Mouse (Mus musculus): Measurements from ENCODE around the gene Odaph. TPM values are rescaled to one million over a fixed set of nuclear protein-coding genes. Genes with fewer than 3 reads are reported as not detected.

Odaph gene
- polyA plus RNA-seq, 1 experiment from 2014 or later, result not detected

DNA sequence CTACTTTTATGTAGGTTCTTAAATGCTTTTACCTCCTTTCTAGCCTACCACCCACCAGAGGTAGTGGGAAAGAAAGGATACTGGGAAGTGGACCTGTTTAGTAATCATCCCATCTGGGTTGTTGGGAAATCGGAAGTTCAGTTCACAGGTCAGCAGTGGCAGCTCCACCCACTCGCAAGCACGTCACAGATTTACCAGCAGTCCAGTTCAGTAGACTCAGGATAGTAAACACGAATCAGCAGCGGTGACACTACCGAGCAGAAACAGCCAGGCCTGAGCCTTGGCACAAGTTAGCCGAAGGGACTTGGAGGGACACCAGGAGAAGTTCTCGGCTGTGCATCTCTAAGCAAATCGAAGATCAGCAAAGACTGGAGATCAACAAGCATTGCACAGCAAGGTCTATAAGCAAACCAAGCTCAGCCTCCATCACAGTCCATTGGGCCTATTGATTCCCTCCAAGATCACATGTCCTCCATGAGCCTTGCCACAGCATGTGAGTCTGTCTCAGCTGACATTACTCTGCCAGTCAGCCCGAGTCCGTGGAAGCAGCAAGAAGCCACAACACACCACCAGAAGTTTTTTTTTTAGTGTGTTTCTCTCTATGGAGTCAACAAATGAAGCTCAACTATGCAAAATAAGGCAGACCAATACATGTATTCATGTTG lies 6.0 kb upstream of the Odaph start:
- 89% methylated on average over 11 of the region's 11 CpGs for WGBS
- Histone ChIP-seq H3K36me3 (ENCODE audit: control insufficient read depth, insufficient read depth, low read length) (no peaks in the 10 kb centered on the region), H3K4me2 (no peak overlapping the region), H3K4me3 (ENCODE audit: low read depth, low read length) (no peak overlapping the region), H3K27ac (ENCODE audit: low read depth, low read length) (no peak overlapping the region), H3K9me3 (ENCODE audit: control insufficient read depth, low read length) (no peaks in the 10 kb centered on the region), H3K27me3 (ENCODE audit: control insufficient read depth, insufficient read depth, low read length) (no peaks in the 10 kb centered on the region), H3K4me1 (ENCODE audit: control insufficient read depth, insufficient read depth, low read length) (no peaks in the 10 kb centered on the region), H3K9ac (ENCODE audit: low read length) (no peak overlapping the region)
- ATAC-seq (ENCODE audit: low FRiP score), result no peak
- DNase-seq (ENCODE audit: low spot score, missing footprints), result no peak

DNA sequence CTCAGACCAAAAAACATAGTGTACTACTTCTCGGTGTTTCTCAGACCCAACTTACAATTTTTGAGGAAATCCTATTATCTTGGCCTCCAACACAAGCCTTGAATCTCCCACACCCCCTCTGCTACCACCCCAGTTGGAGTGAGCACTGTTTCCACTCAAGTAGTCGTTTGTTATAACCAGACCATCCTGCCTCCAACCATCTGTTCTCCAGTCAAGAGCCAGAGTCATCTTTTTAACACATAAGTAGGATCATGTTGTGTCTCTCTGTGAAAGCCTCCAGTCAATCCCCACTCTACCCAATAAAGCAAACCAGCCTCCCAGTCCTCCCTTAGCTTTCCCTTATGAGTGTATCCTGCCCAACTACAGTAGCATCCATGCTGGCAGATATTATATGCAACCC lies 3.8 kb upstream of the Odaph start:
- WGBS, result 84% methylated on average over 2 of the region's 2 CpGs
- Histone ChIP-seq H3K4me3 (ENCODE audit: low read depth, low read length) (no peak overlapping the region), H3K4me2 (no peak overlapping the region), H3K9me3 (ENCODE audit: control insufficient read depth, low read length) (no peaks in the 10 kb centered on the region), H3K4me1 (ENCODE audit: control insufficient read depth, insufficient read depth, low read length) (no peaks in the 10 kb centered on the region), H3K9ac (ENCODE audit: low read length) (no peak overlapping the region), H3K27me3 (ENCODE audit: control insufficient read depth, insufficient read depth, low read length) (no peaks in the 10 kb centered on the region), H3K36me3 (ENCODE audit: control insufficient read depth, insufficient read depth, low read length) (no peaks in the 10 kb centered on the region), H3K27ac (ENCODE audit: low read depth, low read length) (no peak overlapping the region)
- DNase-seq (ENCODE audit: low spot score, missing footprints) (no peak), ATAC-seq (ENCODE audit: low FRiP score) (no peak)

DNA sequence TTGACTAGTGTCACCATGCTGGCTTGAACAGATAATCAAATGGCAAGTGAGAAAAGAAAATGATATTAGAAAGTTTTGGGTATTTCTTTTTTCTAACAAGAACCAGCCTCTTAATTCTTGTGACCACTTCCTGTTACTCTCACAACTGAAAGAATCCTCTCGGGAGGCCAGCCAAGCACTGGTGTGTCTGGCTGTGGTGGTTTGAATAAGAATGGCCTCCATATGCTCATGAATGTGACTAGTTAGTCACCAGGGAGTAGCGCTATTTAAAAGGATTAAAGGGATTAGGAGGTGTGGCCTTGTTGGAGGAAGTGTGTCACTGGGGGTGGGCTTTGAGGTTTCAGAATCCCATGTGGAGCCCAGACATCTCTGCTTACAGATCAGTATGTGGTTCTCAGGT lies 1.6 kb upstream of the Odaph start:
- H3K4me1 ChIP-seq (ENCODE audit: control insufficient read depth, insufficient read depth, low read length), result no peaks in the 10 kb centered on the region
- H3K27ac ChIP-seq (ENCODE audit: low read depth, low read length), result no peak overlapping the region
- ATAC-seq (ENCODE audit: low FRiP score) (peak; percentile 62), DNase-seq (ENCODE audit: low spot score, missing footprints) (no peak)
- H3K4me3 ChIP-seq (ENCODE audit: low read depth, low read length), result no peak overlapping the region
- no peak overlapping the region for H3K4me2 ChIP-seq
- 33% methylated on average over 2 of the region's 2 CpGs for WGBS
- H3K9ac ChIP-seq (ENCODE audit: low read length), result no peak overlapping the region
- no peaks in the 10 kb centered on the region for H3K27me3 ChIP-seq (ENCODE audit: control insufficient read depth, insufficient read depth, low read length)
- no peaks in the 10 kb centered on the region for H3K36me3 ChIP-seq (ENCODE audit: control insufficient read depth, insufficient read depth, low read length)
- no peaks in the 10 kb centered on the region for H3K9me3 ChIP-seq (ENCODE audit: control insufficient read depth, low read length)

DNA sequence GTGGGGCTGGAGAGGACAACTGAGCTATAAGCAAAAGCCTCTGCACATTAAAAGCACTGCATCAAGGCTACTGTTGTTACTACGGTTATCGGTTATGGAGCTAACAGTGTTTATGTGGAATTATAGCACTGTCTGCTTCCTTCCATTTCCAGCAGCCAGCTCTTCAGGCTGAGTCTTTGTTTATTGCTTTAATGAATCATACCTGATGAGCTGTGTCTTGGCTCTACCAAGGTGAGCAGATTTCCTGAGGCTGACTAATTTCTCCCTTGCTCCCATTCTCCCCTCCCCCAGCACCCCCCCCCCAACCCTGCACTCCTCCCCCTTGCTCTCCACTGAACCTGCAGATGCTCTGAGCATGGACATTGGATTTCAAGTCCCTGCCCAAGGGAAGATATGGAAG lies 524 bp downstream of the Odaph start:
- Histone ChIP-seq H3K9me3 (ENCODE audit: control insufficient read depth, low read length) (no peaks in the 10 kb centered on the region), H3K27me3 (ENCODE audit: control insufficient read depth, insufficient read depth, low read length) (no peaks in the 10 kb centered on the region), H3K4me1 (ENCODE audit: control insufficient read depth, insufficient read depth, low read length) (no peaks in the 10 kb centered on the region), H3K9ac (ENCODE audit: low read length) (no peak overlapping the region), H3K27ac (ENCODE audit: low read depth, low read length) (no peak overlapping the region), H3K4me2 (no peak overlapping the region), H3K36me3 (ENCODE audit: control insufficient read depth, insufficient read depth, low read length) (no peaks in the 10 kb centered on the region), H3K4me3 (ENCODE audit: low read depth, low read length) (no peak overlapping the region)
- WGBS, result 91% methylated on average over 2 of the region's 2 CpGs
- ATAC-seq (ENCODE audit: low FRiP score) (no peak), DNase-seq (ENCODE audit: low spot score, missing footprints) (no peak)

DNA sequence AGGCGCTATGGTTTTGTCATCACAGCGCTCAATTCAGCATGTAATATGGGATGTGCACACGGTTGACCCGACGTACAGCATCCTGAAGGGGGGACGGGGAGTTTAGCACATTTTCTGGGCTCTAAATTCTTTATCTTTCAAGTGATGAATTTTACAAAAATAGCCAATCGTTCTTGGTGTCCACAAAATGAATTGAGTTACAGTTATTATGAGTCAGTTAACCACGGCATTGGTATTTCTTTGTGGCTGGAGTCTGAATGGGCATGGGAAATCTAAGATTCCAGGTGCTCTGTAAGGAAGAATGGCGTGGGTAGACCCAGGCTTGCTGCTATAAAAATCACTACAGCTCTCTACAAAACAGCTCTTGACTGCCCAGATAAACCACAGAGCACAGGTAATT lies 2.0 kb downstream of the Odaph start:
- DNase-seq (ENCODE audit: low spot score, missing footprints) (no peak), ATAC-seq (ENCODE audit: low FRiP score) (no peak)
- Histone ChIP-seq H3K9ac (ENCODE audit: low read length) (no peak overlapping the region), H3K4me3 (ENCODE audit: low read depth, low read length) (no peak overlapping the region), H3K9me3 (ENCODE audit: control insufficient read depth, low read length) (no peaks in the 10 kb centered on the region), H3K4me1 (ENCODE audit: control insufficient read depth, insufficient read depth, low read length) (no peaks in the 10 kb centered on the region), H3K27me3 (ENCODE audit: control insufficient read depth, insufficient read depth, low read length) (no peaks in the 10 kb centered on the region), H3K36me3 (ENCODE audit: control insufficient read depth, insufficient read depth, low read length) (no peaks in the 10 kb centered on the region), H3K27ac (ENCODE audit: low read depth, low read length) (no peak overlapping the region), H3K4me2 (no peak overlapping the region)
- 82% methylated on average over 9 of the region's 9 CpGs for WGBS

DNA sequence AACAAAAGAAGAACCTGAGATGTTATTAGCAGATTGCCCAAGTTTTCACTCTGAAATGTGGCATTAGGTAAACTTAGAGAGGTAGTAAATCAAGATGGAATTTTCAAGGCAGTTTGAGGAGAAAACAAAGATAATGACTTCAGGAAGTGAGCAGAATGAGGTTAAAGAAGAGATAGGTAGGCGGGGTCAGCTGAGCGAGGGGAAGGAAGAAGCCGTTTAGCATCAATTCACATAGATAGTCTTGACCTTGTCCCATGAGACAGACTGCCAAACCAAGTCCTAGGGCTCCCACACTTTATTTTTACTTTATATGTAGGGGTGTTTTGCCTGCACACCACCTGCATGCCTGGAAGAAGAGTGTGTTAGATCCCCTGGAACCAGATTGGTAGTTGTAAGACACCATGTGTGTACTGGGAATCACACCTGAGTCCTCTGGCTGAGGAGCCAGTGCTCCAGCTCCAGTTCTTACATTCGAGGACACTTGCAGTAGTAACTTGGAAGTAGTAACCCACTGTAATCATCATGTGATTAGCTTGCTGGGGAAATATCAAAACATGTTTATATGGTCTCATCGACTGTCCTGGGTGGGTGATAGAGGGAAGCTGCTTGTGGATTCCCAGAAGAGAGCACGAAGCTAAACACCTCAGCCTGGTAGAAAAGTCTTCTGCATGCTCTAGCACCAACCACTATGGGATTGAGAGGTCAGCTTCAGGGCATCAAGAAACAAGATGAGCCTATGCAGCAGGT lies 4.1 kb downstream of the Odaph start:
- no peaks in the 10 kb centered on the region for H3K36me3 ChIP-seq (ENCODE audit: control insufficient read depth, insufficient read depth, low read length)
- H3K9me3 ChIP-seq (ENCODE audit: control insufficient read depth, low read length), result no peaks in the 10 kb centered on the region
- no peak overlapping the region for H3K9ac ChIP-seq (ENCODE audit: low read length)
- no peak overlapping the region for H3K4me3 ChIP-seq (ENCODE audit: low read depth, low read length)
- no peaks in the 10 kb centered on the region for H3K27me3 ChIP-seq (ENCODE audit: control insufficient read depth, insufficient read depth, low read length)
- 86% methylated on average over 6 of the region's 6 CpGs for WGBS
- no peak overlapping the region for H3K27ac ChIP-seq (ENCODE audit: low read depth, low read length)
- ATAC-seq (ENCODE audit: low FRiP score) (no peak), DNase-seq (ENCODE audit: low spot score, missing footprints) (no peak)
- no peaks in the 10 kb centered on the region for H3K4me1 ChIP-seq (ENCODE audit: control insufficient read depth, insufficient read depth, low read length)
- no peak overlapping the region for H3K4me2 ChIP-seq

DNA sequence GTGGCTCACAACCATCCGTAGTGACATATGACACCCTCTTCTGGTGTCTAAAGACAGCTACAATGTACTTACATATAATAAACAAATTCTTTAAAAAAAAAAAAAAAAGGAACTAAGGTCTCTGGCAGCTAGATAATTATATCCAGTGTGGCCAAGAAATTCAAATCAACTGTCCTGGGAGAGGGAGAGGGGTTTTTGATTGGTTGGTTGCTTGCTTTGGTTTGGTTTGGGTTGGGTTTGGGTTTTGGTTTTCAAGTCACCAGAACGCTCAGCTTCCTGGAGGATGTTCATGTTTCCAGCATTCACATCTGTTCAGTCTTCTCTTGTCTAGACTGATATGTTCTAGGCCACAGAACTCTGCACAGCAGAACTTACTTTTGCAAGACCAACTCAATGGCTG lies 5.8 kb downstream of the Odaph start:
- Histone ChIP-seq H3K4me1 (ENCODE audit: control insufficient read depth, insufficient read depth, low read length) (no peaks in the 10 kb centered on the region), H3K27ac (ENCODE audit: low read depth, low read length) (no peak overlapping the region), H3K4me2 (no peak overlapping the region), H3K36me3 (ENCODE audit: control insufficient read depth, insufficient read depth, low read length) (no peaks in the 10 kb centered on the region), H3K9ac (ENCODE audit: low read length) (no peak overlapping the region), H3K9me3 (ENCODE audit: control insufficient read depth, low read length) (no peaks in the 10 kb centered on the region), H3K27me3 (ENCODE audit: control insufficient read depth, insufficient read depth, low read length) (no peaks in the 10 kb centered on the region), H3K4me3 (ENCODE audit: low read depth, low read length) (no peak overlapping the region)
- no peak for DNase-seq (ENCODE audit: low spot score, missing footprints)
- no peak for ATAC-seq (ENCODE audit: low FRiP score)
- WGBS, result 90% methylated on average over 2 of the region's 2 CpGs

DNA sequence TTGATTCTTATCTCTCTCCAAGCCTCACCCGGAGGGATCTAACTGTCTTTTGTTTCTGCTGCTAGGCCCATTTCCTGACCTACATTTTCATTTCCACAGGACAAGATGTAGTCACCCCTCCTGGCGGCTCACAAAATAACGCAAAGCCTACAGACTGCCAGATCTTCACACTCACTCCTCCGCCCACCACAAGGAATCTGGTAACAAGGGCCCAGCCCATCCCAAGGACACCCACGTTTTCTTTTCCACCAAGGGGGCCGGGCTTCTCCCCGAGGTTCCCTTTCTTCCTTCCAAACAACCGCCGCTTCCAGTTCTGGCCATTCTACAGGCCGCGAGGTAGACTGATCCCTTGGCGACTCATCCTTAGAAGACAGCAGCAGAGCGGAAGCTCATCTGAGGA lies 7.3 kb downstream of the Odaph start:
- 72% methylated on average over 13 of the region's 13 CpGs for WGBS

DNA sequence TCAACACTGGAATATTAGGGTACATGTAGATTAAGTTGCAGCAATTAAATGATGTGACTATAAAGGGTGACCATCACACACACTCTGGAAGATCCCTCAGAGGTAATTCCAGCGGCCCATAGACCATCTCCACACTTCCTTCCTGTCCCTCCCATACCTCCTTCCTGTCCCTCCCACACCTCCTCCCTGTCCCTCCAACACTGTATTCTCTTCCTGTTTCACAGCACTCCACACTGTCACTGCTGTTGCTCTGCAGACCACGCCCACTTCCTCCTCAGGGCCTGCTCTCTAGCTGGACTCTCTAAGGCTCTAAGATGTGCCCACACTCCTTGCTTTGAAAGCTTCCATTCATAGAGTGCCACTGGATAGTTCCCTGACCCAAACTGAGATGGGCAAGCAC lies 13.5 kb downstream of the Odaph start:
- Histone ChIP-seq H3K27ac (ENCODE audit: low read depth, low read length) (no peak overlapping the region), H3K4me2 (no peak overlapping the region), H3K9ac (ENCODE audit: low read length) (no peak overlapping the region), H3K9me3 (ENCODE audit: control insufficient read depth, low read length) (no peaks in the 10 kb centered on the region; the same call in 1 of the 2 replicates), H3K27me3 (ENCODE audit: control insufficient read depth, insufficient read depth, low read length) (no peaks in the 10 kb centered on the region), H3K4me3 (ENCODE audit: low read depth, low read length) (no peak overlapping the region), H3K36me3 (ENCODE audit: control insufficient read depth, insufficient read depth, low read length) (no peaks in the 10 kb centered on the region), H3K4me1 (ENCODE audit: control insufficient read depth, insufficient read depth, low read length) (no peaks in the 10 kb centered on the region)
- DNase-seq (ENCODE audit: low spot score, missing footprints) (no peak), ATAC-seq (ENCODE audit: low FRiP score) (no peak)
- 85% methylated on average over 2 of the region's 2 CpGs for WGBS

More for the DNA sequence above, 7.3 kb downstream of the Odaph start:
- no peaks in the 10 kb centered on the region for H3K4me1 ChIP-seq (ENCODE audit: control insufficient read depth, insufficient read depth, low read length)
- no peak overlapping the region for H3K4me3 ChIP-seq (ENCODE audit: low read depth, low read length)
- no peak for DNase-seq (ENCODE audit: low spot score, missing footprints)
- H3K36me3 ChIP-seq (ENCODE audit: control insufficient read depth, insufficient read depth, low read length), result no peaks in the 10 kb centered on the region
- no peaks in the 10 kb centered on the region; the same call in 1 of the 2 replicates for H3K9me3 ChIP-seq (ENCODE audit: control insufficient read depth, low read length)
- H3K27me3 ChIP-seq (ENCODE audit: control insufficient read depth, insufficient read depth, low read length), result no peaks in the 10 kb centered on the region
- no peak overlapping the region for H3K9ac ChIP-seq (ENCODE audit: low read length)
- ATAC-seq (ENCODE audit: low FRiP score), result no peak
- no peak overlapping the region for H3K4me2 ChIP-seq
- no peak overlapping the region for H3K27ac ChIP-seq (ENCODE audit: low read depth, low read length)

All from midbrain, embryonic 11.5 days (tissue).